Mouse (Mus musculus) spleen, adult 12 weeks (tissue): ENCODE results near the gene Stx5a.

Experiments
- DNase-seq: peaks from one replicate; pipeline ENCODE4 v3.0.0; 2022; ENCODE audit warnings: low spot score

Gene Stx5a

GRCm38 (mm10) chr19:8745382-8745781 lies 4.2 kb downstream of the Stx5a start:
- DNase-seq, result no peak

GRCm38 (mm10) chr19:8747368-8747767 lies 6.2 kb downstream of the Stx5a start:
- DNase-seq, result no peak

DNA sequence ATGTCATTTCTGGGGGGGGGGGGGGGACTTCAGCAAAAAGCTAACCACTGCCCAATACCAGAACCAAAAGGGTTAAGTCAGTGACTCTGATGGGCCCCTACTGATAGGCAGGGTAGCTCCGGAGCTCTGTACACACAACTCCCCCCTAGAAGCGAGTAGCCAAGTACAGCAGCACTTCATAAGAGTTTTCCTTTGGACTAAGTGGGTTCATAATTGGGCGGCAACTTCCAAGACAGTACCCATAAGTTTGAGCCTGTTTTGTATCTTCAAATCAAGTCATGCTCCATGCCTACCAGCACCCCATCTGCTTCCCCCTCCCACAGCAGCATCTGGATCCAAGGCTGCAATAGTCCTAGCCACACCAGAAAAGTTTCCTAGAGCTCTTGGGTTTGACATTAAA lies 14.4 kb downstream of the Stx5a start:
- DNase-seq, result no peak

DNA sequence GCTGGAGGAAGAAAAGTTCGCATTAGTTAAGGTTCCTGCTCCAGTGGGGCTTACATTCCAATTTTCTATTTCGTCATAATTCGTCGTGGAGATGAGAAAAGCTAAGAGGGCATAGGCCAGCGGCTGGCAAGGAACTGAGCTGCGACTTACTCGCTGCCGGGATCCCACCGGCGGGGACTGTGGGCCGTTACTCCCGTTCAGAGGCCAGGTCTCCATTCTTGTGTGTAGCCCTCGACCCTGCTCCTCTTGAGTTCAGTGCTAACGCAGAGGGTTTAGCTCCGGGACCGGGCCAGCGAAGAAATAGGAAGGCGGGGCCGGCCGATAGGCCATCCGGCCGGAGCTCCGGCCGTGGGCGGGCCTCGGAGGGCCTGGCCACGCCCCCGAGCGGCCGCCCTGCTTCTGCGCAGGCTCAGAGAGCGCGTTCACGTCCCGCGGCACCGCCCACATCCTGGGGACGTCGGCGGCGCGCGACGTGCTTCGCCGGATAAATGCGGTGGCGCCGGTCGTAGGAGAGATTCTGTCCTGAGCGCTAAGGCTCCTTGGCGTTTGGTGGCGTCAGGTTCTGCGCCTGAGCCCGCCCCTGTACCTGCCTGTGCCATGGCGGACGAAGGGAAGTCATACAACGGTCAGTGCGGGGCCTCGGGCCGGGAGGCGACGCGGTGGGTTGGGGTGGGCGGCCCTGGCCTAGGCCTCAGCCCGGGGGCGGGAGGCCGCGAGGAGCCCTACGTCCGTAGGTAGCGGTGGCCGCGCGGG lies 15.6 kb downstream of the Stx5a start, which contains the start of gene Nxf1:
Nxf1 (plus strand) TSS at position 439 of the 753 bp plus-strand sequence.
- peak; percentile 88 for DNase-seq

DNA sequence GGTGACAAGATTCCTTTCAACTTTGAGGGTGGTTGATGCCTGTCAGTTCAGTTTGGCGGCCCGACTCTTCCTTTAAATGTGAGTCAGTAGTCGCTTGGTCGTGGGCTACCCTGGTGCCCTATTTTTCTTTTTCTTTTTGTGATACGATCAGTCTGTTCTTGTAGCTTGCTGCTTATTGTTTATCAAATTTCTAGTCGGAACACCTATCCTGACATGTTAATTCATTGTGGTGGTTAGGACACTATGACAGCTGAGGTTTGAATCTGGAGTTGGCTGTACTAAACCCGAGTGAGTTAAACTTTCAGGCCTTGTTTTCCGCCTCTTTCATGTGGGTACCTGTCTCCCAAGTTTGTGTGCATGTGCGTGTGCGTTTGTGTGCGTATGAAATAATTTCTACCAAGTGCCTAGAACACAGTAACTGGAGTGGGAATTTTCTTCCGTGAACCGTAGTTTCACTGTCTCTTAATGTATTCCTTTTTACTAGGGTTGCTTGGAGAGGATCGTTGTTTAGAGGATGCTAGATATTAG lies 16.3 kb downstream of the Stx5a start:
- DNase-seq, result no peak

DNA sequence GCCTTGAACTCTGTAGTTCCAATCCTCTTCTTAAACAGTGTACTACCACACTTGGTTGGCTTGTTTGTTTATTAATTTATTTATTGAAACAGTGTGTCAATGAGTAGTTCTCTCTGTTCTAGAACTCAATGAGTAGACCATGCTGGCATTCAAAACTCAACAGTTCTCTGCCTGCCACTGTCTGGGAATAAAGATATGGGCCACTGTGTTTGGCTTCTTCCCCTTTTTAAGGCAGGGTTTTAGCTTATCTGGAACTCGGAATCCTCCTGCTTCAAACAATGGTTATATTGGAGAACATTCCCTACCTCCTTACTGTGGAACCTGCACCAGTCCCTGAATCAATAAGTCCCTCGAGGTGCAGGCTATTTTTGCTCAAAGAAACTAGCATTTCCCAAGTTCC lies 17.7 kb downstream of the Stx5a start:
- no peak for DNase-seq

- DNase-seq, result no peak
Observed at GRCm38 (mm10) chr19:8760757-8761156, 19.5 kb downstream of the Stx5a start.

DNA sequence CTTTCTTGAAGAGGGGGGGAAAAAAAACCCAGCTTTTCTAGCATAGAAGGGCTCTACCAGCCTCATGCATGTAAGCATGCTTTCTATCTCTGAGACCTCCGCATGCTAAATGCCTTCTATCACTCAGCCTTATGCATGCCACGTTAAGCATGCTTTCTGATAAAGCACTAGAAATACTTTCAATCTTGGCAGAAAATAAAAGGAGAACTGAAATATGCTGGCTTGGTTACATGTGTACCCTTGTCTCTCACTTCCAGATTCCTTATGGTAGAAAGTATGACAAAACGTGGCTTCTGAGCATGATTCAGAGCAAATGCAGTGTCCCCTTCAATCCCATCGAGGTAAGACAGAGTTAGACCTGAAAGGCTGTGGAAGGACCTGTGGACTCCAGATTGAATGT lies 22.1 kb downstream of the Stx5a start:
- no peak for DNase-seq

DNA sequence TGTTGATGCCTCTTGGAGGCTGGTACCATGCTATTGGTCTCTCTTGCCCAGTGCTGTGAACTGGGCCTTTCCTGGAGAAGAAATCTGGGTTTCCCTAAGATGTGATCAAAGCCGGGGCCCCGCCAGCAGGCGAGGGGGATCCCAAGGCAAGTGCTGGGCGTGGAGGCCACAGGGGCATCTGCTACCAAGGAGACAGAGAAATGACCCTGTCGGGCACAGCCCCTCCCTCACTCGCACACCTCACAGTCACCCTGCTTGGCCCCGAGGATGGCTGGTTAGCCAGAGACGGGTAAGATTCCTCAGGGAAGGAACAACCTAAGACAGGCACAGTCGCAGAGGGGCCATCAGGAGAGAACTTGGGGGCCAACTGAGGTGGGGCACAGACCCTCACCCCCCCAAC lies 24.3 kb downstream of the Stx5a start:
- no peak for DNase-seq

DNA sequence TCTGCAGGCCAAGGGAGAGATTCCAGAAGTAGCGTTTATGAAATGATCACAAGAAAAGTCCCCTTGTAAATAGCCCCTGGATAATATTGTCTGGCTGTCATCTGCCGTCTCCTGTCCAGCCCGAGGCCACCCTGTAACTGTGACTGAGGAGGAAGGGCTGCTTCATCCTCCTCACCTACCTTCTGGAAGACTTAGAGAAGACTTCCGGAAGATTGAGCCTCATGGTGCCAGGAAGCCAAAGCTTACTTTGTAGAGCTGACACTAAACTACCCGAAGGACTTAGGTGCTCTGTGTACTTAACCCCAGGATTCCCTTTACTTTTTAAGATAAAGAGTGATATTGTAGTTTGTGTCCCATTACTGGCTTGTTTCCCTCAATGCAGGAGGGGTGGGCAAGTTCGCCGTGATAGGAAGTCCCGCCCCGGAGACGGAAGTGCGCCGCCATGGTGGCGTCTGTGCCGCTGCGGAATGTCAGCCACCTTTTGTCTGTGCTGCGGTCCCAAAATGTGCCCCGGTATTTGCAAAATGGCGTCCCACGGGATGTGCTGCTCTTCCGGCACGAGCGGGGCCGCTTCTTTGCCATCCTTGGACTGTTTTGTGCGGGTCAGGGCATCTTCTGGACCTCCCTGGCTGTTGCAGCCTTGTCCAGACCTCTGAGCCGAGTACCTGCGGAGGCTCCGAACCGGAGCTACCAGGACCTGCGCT lies 29.5 kb downstream of the Stx5a start, which contains the start of gene Tmem223:
Tmem223 (plus strand) TSS at position 430 of the 704 bp plus-strand sequence.
- peak; percentile 67 for DNase-seq

- no peak for DNase-seq
Observed at GRCm38 (mm10) chr19:8772996-8773395, 31.8 kb downstream of the Stx5a start.

DNA sequence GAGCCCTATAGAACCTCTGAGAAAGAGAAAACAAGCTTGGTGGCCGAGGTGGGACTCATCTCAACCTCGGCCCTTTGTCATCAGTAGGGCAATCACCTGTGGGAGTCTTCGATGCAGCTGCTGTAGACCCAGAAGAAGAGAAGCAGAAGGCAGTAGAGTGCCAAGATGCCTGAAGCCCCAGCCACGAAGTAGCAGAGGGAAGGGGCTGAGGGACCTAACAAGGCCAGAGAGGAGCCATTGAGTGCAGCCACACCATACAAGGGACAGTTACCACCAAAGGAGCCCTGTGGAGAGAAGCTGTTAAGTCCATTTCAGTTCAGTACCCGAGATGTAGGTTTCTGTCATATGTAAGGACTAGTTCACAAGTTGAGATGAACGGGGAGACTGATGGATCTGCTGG lies 32.2 kb downstream of the Stx5a start:
- no peak for DNase-seq

DNA sequence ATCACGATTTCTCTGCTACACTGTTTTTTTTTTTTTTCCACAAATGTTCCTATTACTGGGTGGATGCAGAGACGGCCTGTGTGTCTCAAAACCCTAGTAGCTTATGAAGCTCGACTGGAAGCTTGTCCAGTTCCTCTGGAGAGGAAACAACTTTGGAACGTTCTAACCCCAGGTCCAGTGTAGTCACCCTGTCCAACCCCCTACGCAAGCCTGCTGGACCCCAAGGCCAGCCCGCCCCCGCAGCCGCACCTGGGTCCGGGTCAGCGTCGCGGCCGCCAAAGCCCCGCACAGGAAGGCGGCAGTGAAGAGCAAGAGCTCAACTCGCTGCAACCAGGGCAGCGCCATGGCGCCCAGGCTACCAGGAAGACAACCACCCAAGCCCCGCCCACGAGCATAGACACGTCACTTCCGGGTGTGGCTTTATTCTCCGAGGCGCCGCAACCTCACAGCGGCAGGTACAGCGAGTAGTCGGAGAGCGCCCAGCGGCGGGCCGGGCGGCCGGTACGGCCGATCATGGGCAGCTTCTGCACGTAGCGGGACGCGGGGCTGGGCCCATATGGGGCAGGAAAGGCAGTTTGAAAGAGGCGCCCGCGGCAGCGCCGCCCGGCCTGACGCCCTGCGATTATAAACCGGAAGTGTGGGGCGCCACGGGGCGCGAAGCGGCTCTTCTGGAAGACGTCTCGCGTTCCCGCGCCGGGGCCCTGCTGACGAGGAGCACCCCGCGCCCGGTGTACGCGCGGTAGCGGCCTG lies 33.0 kb downstream of the Stx5a start, which contains the start of gene Tmem179b:
Tmem179b (minus strand) TSS at position 382 of the 750 bp plus-strand sequence.
- peak; percentile 97 for DNase-seq

DNA sequence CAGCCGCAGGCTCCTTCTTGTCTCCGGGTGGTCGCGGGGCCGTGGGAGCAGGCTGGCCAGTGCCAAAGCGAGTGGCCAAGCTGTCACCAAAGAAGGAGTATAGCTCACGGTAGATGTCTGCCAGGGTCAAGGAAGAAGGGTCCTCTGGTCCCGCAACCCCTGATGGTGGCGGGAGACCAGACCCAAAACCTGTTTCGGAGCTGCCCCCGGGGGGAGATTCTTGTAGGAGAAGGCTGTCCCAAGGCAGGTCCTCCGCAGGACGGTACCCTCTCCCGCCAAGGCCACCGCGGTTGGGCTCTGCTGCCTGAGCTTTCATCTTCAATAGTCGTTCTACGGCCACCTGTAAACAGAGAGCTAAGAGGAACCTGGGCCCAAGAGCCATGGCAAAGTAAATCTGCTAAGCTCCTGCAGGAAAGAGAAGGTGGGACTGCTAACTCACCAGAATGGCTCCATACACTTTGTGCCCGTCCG lies 33.8 kb downstream of the Stx5a start:
- peak; percentile 11 for DNase-seq

GRCm38 (mm10) chr19:8786008-8786781 lies 45.0 kb downstream of the Stx5a start, which contains the start of gene Taf6l:
TSS of gene Taf6l (minus strand) at chr19:8786417.
- DNase-seq, result peak; percentile 88

- DNase-seq, result no peak
Observed at GRCm38 (mm10) chr19:8788521-8788920, 47.3 kb downstream of the Stx5a start.

DNA sequence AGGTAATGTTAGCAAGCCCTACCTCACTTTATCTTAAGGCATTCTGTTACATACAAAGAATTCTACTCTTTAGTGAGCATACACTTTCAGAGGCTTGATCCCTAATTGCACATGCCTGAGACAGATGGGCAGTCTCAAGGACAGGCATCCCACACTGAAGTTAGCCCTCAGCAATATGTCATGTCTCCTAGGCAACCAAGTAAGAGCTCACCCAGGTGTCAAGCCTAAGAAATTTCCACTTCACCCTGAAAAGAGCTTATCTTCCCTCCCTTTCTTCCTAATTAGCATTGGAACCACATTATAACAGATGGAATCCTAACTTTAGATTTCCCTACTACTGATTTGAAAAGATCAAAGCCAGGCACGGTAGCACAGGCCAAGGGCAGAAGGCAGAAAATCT lies 48.0 kb downstream of the Stx5a start:
- DNase-seq, result no peak

DNA sequence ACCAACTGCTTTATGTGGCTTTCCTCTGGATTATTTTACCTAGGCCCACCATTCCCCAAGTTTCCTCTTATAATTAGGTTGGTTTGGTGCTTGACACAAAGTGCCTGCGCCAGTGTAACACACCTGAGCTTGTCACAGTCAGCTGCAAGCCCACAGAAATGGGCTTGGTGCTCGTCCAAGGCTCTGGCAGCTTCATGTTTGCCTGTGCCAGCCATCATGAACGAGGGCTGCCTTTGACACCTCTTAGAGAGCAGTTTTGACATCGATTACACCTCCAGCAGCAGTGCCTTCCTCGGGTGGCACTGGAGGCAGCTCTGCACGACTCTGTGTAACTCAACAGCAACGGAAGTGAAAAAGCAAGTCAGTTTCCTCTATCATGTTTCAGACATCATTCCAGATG lies 49.0 kb downstream of the Stx5a start:
- DNase-seq, result no peak

DNA sequence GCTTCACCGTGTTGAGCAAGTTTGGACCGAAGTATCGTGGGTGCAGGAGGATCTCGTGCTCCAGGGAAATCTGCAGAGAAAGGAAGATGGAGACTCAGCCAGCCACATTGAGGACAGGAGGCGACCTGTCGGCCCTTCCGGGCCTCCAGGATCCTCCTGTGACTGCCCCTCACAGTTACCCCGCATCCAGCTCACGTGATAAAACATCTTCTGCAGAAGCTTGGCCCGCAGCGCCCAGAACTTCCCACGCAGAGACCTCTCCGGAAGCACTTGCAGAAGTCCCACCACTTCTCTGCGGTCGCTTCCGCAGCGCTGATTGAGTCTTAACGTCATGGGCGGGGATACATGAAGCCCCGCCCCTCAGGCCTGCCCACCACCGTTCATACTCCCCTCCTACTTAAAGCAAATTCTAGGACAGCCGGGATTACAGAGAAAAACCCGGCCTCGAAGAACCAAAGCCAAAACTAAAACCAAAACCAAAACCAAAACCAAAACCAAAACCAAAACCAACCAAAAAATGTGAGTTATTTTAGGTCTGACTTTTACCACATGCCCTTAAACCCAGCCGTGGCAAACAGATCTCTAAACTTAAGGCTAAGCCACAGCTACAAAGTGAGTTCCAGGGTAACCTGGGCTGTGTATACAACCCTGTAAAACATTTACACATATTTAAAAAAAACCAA lies 57.2 kb downstream of the Stx5a start, which contains the start of gene Polr2g:
Polr2g (minus strand) TSS at position 314 of the 683 bp plus-strand sequence.
- peak; percentile 75 for DNase-seq

GRCm38 (mm10) chr19:8798947-8799315 lies 57.7 kb downstream of the Stx5a start:
- DNase-seq, result no peak
